Mouse (Mus musculus) cerebellum, postnatal 14 days (tissue): ENCODE results near the gene Mab21l2.
A peak's percentile ranks its signal among the peaks of the same experiment; 100 is the strongest.

Source experiments
- DNase-seq, 2 experiments: peaks; one replicate each; pipeline ENCODE4 v3.0.0; 2021; ENCODE audit warnings: mixed read lengths in 2 of 2

Mab21l2 gene

GRCm38 (mm10) chr3:86548091-86549015, at the start of gene Mab21l2:
Gene Mab21l2, minus strand, starts transcription at chr3:86548629.
- DNase-seq = peak; percentile 49 to 53

- DNase-seq = no peak
Observed at GRCm38 (mm10) chr3:86575312-86575711, 26.9 kb upstream of the Mab21l2 start.

GRCm38 (mm10) chr3:86572519-86573244, 24.3 kb upstream of the Mab21l2 start:
- no peak for DNase-seq

- DNase-seq = no peak
Observed at GRCm38 (mm10) chr3:86571518-86571917, 23.1 kb upstream of the Mab21l2 start.

- no peak for DNase-seq
Observed at GRCm38 (mm10) chr3:86567312-86567711, 18.9 kb upstream of the Mab21l2 start.

GRCm38 (mm10) chr3:86561396-86561795, 13.0 kb upstream of the Mab21l2 start:
- DNase-seq = no peak

- DNase-seq = no peak
Observed at GRCm38 (mm10) chr3:86561023-86561344, 12.6 kb upstream of the Mab21l2 start.

- DNase-seq = no peak
Observed at GRCm38 (mm10) chr3:86560281-86561022, 12.0 kb upstream of the Mab21l2 start.

GRCm38 (mm10) chr3:86559635-86560034, 11.2 kb upstream of the Mab21l2 start:
- DNase-seq = no peak

- no peak for DNase-seq
Observed at GRCm38 (mm10) chr3:86558976-86559375, 10.5 kb upstream of the Mab21l2 start.

GRCm38 (mm10) chr3:86552170-86552569, 3.7 kb upstream of the Mab21l2 start:
- DNase-seq = no peak

- peak in 1 of 2 experiments; percentile 21 for DNase-seq
Observed at GRCm38 (mm10) chr3:86551011-86551728, 2.7 kb upstream of the Mab21l2 start.

- peak in 1 of 2 experiments; percentile 26 for DNase-seq
Observed at GRCm38 (mm10) chr3:86550301-86551010, 2.0 kb upstream of the Mab21l2 start.

GRCm38 (mm10) chr3:86547251-86547791, 1.1 kb downstream of the Mab21l2 start:
- DNase-seq = peak; percentile 44 to 60

- peak; percentile 80 to 81 for DNase-seq
Observed at GRCm38 (mm10) chr3:86546471-86547250, 1.8 kb downstream of the Mab21l2 start.

GRCm38 (mm10) chr3:86545945-86546344, 2.5 kb downstream of the Mab21l2 start:
- no peak for DNase-seq

GRCm38 (mm10) chr3:86544785-86545184, 3.6 kb downstream of the Mab21l2 start:
- DNase-seq = peak; percentile 50 to 60

- DNase-seq = no peak
Observed at GRCm38 (mm10) chr3:86541863-86542397, 6.5 kb downstream of the Mab21l2 start.

GRCm38 (mm10) chr3:86541074-86541614, 7.3 kb downstream of the Mab21l2 start:
- DNase-seq = no peak

- no peak for DNase-seq
Observed at GRCm38 (mm10) chr3:86539555-86540168, 8.8 kb downstream of the Mab21l2 start.
